Mouse (Mus musculus) liver, embryonic 14.5 days (tissue): ENCODE measurements around the gene Clic4.

Source experiments
- CTCF ChIP-seq: IDR thresholded peaks from 2 replicates; pipeline ENCODE4 v1.5.1; 2016; ENCODE audit warnings: antibody characterized with exemption, low read depth, control low read depth
- EP300 ChIP-seq: IDR thresholded peaks from 2 replicates; pipeline ENCODE4 v1.6.1; 2016; ENCODE audit warnings: antibody characterized with exemption, low read depth

- TF ChIP-seq CTCF, result no peak
- TF ChIP-seq EP300, result no peak
These were observed 67.9 kb downstream of the Clic4 start for GRCm38 (mm10) chr4:135204666-135205065.
